Mouse (Mus musculus) bone marrow macrophage, adult 2 months (primary cell): ENCODE results near the gene Tec. TPM values are rescaled to one million over a fixed set of nuclear protein-coding genes. Genes with fewer than 3 reads are reported as not detected.
A peak's percentile ranks its signal among the peaks of the same experiment; 100 is the strongest.
"Not testable (repeated sequence)": the region's sequence is repeated elsewhere in the genome, so short reads cannot be mapped to it uniquely, and the experiment has no call there.

ENCODE experiments used
- H3K27ac ChIP-seq: 2 replicates; pipeline ENCODE4 v1.5.1; 2012; ENCODE audit warnings: low read depth, low read length; ENCODE audit not compliant: insufficient read depth
- H3K4me1 ChIP-seq: 2 replicates; pipeline ENCODE4 v1.6.1; 2012; ENCODE audit warnings: low read length; ENCODE audit not compliant: control insufficient read depth, insufficient read depth
- H3K4me3 ChIP-seq: 2 replicates; pipeline ENCODE4 v1.5.1; 2012; ENCODE audit warnings: mild to moderate bottlenecking, low read length, moderate library complexity; ENCODE audit not compliant: insufficient read depth
- CTCF ChIP-seq: IDR thresholded peaks from 2 replicates; pipeline ENCODE4 v1.5.1; 2012; ENCODE audit warnings: low read depth, mild to moderate bottlenecking, low read length, moderate library complexity
- POLR2A ChIP-seq: IDR thresholded peaks from 2 replicates; pipeline ENCODE4 v1.6.1; 2012; ENCODE audit warnings: mild to moderate bottlenecking, low read depth, low read length, borderline replicate concordance
- polyA plus RNA-seq: library from polyadenylated mRNA; stranded (reverse); fragments of >200 nt; gene quantifications from 2 replicates; pipeline ENCODE4 v1.2.4, GENCODE M21; 2012; ENCODE audit not compliant: missing spikeins, insufficient read depth, insufficient read length

Gene Tec
- polyA plus RNA-seq, 1 experiment: 71.7 TPM

GRCm38 (mm10) chr5:72828401-72828800, 39.9 kb downstream of the Tec start:
- H3K27ac ChIP-seq: no peak overlapping the region
- H3K4me3 ChIP-seq: no peak overlapping the region
- H3K4me1 ChIP-seq: peaks cover 60% of the 10 kb centered on the region
- TF ChIP-seq POLR2A: no peak
- TF ChIP-seq CTCF: no peak

GRCm38 (mm10) chr5:72827435-72827834, 40.8 kb downstream of the Tec start:
- Histone ChIP-seq H3K4me3 (no peak overlapping the region), H3K27ac (no peak overlapping the region), H3K4me1 (peaks cover 54% of the 10 kb centered on the region)
- TF ChIP-seq POLR2A (no peak), CTCF (no peak)

- no peak overlapping the region for H3K27ac ChIP-seq
- H3K4me3 ChIP-seq: no peak overlapping the region
- peaks cover 49% of the 10 kb centered on the region for H3K4me1 ChIP-seq
- TF ChIP-seq CTCF (no peak), POLR2A (no peak)
Observed at GRCm38 (mm10) chr5:72826445-72826844, 41.8 kb downstream of the Tec start.

GRCm38 (mm10) chr5:72820651-72821050, 47.6 kb downstream of the Tec start:
- TF ChIP-seq CTCF: no peak
- Histone ChIP-seq H3K27ac (peak overlapping the region; percentile 93), H3K4me1 (peaks cover 44% of the 10 kb centered on the region), H3K4me3 (no peak overlapping the region)

- H3K4me3 ChIP-seq: no peak overlapping the region
- TF ChIP-seq CTCF: no peak
- no peak for TF ChIP-seq POLR2A
- peaks cover 48% of the 10 kb centered on the region for H3K4me1 ChIP-seq
- H3K27ac ChIP-seq: peak overlapping the region; percentile 93
Observed at GRCm38 (mm10) chr5:72820036-72820640, 48.1 kb downstream of the Tec start.

GRCm38 (mm10) chr5:72818513-72819180, 49.6 kb downstream of the Tec start:
- no peak for TF ChIP-seq CTCF
- no peak for TF ChIP-seq POLR2A
- peak overlapping the region; percentile 77 for H3K27ac ChIP-seq
- H3K4me1 ChIP-seq: peaks cover 61% of the 10 kb centered on the region
- peak overlapping the region; percentile 16; the same call in 1 of the 2 replicates for H3K4me3 ChIP-seq

GRCm38 (mm10) chr5:72817523-72818091, 50.7 kb downstream of the Tec start:
- peaks cover 67% of the 10 kb centered on the region for H3K4me1 ChIP-seq
- H3K4me3 ChIP-seq: peak overlapping the region; percentile 24; the same call in 1 of the 2 replicates
- no peak for TF ChIP-seq CTCF
- no peak for TF ChIP-seq POLR2A
- peak overlapping the region; percentile 95 for H3K27ac ChIP-seq

- H3K4me1 ChIP-seq: peaks cover 69% of the 10 kb centered on the region
- H3K4me3 ChIP-seq: not testable (repeated sequence)
- peak overlapping the region; percentile 74 for H3K27ac ChIP-seq
Observed at GRCm38 (mm10) chr5:72816960-72817359, 51.3 kb downstream of the Tec start.

- H3K27ac ChIP-seq: peak overlapping the region; percentile 74
- no peak overlapping the region for H3K4me3 ChIP-seq
- H3K4me1 ChIP-seq: peaks cover 69% of the 10 kb centered on the region
- TF ChIP-seq POLR2A: no peak
- TF ChIP-seq CTCF: no peak
Observed at GRCm38 (mm10) chr5:72816491-72816890, 51.8 kb downstream of the Tec start.

GRCm38 (mm10) chr5:72816046-72816445, 52.2 kb downstream of the Tec start:
- TF ChIP-seq POLR2A (no peak), CTCF (no peak)
- H3K4me3 ChIP-seq: no peak overlapping the region
- H3K4me1 ChIP-seq: peaks cover 70% of the 10 kb centered on the region
- H3K27ac ChIP-seq: peak overlapping the region; percentile 74
